Mouse (Mus musculus): ENCODE data around the gene Klf2.

Klf2 gene

DNA sequence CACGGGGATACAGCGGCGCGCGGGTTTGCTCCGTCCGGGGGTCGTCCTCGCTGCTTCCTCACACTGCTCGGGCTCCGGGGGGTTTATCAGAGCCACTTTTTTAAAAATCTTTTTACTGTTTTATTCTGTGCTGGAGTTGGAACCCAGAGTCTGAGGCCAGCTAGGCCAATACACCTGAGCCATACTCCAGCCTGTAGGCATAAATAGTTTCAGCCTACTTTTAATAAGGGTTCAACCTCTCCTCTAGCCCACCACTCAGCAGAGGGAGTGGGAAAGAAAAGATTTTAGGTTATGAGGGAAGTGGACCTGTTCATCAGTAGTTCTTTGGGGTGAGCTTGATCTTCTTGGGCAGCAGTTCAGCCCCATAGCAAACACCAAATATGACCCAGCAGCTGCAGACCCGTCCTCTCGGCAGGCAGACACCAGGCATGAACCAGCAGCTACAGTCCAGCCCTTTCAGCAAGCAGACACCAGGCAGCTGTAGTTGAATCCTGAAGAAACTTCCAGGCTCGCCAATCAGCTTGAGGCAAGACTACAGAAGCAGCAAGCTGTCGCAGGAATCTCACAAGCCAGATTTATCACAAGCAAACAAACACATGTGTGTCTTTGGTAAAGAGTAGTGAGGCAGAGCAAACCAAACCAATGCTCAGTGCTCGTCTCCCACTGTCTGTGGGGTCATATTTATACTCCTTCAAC is 13.5 kb upstream of the Klf2 start, which contains the start of gene Gm10282:
TSS of gene Gm10282 (minus strand) at position 51 of the 696 bp plus-strand sequence.
- DNase-seq (ENCODE audit: low spot score) = no peak

DNA sequence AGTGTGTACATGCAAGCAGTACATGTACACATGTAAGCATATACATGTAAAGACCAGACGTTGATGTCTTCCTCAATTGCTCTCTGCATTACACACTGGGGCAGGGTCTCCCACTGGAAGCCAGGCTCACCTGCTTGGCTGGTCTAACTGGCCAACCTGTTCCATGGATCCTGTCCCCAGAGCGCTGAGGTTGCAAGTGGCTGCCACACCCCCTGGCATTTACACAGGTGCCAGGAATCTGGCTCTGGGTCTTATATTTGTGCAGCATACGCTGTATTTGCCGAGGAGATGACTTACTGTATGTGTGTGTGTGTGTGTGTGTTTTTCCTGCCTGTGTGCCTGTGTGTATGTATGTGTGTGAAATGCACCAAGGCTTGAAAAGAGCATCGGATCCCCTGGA is 11.9 kb upstream of the Klf2 start:
- DNase-seq (ENCODE audit: low spot score) = no peak

DNA sequence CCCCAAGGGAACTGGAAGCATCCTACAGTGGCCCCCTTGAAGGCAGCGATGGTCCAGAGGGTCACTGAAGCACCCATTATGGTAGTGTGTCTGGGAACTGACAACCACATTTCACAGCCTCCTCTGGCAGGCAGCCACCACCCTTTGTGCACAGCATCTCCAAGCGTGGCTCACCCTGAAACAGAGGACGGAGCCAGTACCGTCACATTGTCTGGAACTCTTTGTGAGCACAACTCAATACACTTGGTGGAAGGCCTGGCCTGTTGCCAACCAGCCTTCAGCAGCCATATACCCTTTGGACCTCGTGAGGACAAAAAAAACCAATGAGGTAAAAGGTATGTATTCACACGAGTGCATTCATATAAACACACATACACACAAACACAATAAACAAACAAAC is 10.6 kb upstream of the Klf2 start:
- DNase-seq (ENCODE audit: low spot score) = no peak

DNA sequence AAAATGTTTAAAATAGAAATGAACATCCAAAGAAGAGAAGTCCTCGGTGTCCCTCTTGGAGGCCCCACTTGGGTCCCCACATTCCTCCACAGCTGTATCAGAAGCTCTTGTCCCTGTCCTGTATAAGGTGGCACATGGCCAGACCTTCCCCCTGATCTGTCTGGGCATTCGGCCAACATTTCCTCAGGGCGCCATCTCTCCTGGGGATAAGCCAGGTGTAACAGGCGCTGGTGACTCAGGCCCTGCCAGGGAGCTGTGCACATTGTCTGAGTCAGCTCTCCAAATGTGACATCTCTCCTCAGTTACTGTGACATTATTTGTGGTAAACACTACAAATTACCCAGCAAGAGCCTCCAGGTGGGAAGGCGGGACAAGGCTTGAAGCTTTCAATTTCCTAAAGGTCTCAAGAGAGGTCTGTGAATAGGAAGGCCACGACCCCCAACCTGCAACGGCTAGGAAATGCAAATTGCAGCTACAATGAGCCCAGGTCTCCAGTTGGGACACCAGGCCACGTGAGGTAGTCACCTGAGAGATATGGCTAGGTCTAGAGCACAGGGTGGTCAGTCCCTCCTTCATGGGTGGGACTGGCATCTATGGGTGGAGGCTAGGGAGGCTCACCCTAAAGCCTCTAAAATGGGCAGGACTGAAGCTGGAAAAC is 7.9 kb upstream of the Klf2 start:
- DNase-seq (ENCODE audit: low spot score) = no peak

DNA sequence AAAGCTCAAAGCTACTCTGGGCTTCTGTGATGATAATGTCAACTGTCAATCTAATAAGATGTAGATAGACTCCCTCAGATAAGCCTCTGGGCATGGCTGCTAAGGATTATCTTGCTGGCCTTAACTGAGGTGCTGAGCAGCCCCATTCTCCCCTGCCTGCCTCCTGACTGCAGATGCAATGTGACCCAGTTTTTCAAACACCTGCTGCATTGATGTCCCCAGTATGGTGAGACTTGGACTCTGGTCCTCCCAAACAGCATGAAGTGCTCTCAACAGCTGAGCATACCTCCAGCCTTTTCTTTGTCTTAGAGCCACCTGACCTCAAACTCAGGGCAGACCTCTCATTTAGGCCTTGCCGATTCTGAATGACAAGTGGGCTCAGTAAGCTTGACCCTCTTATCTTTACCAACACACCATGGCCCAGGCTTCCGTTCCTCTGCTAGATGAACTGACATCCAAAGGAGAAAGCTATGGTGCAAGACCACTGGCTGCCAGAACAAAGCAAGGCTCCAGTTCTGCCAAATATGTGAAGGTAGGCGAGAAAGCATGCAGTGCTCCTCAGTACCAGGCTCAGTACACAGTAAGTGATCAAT is 5.8 kb upstream of the Klf2 start:
- no peak for DNase-seq (ENCODE audit: low spot score)

DNA sequence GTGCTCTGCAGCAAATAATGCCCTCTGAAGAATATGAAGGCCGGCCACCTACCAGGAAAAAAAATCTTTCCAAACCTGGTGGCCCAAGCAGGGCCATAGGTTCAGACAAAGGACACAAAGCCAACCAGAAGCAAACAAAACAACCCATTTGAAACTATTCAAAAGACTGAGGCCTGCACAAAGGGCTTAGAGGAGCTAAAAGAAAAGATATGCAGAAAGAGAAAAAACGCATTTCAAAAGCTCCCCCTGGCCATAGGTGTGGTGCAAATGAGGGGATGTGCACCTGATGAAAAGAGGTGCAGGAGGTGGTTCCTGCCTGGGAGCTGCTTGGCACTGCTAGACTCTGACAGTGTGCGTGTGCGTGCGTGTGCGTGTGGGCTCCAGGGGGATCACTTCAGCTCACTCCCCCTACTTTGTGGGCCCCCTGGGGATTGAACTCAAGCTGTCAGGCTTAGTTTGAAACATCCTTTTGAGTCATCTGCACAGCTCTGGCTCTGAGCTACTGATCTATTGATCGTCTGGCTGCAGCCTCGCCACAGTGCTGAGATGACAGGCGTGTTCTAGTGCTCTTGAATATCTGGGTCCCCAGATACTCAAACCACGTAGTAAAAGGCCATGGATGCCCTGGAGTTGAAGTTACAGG is 2.7 kb upstream of the Klf2 start:
- DNase-seq (ENCODE audit: low spot score) = no peak

DNA sequence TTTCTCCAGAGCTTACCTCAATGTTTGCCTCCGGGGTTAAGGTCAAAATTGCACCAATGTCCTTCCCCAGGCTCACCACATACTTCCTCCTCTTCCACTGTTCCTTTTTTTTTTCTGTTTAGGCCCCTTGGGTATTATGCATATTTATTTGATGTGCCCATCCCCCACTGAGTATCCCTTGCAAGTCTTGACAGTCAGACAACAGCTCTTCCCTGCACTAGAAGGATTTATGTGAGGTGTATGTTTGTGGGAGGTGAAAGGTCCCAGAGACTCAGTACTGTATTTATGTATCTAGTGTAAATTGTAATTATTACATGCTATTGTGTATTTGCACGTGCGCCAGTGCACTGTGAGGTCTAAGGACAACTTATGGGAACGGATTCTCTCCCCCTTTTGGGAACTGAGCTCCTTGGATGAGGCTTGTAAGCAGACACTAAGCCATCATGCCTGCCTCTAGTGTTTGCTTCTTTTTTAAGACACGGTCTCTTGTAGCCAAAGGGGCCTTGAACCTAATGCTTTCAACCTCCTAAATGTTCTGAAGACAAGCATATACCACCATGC is 1.0 kb upstream of the Klf2 start:
- DNase-seq (ENCODE audit: low spot score) = no peak

DNA sequence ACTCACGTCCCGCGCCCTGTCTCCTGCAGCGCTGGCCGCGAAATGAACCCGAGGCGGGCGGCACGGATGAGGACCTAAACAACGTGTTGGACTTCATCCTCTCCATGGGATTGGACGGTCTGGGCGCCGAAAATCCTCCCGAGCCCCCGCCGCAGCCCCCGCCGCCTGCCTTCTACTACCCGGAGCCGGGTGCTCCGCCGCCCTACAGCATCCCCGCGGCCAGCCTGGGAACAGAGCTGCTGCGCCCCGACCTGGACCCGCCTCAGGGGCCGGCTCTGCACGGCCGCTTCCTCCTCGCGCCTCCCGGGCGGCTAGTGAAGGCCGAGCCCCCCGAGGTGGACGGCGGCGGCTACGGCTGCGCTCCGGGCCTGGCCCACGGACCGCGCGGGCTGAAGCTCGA is 564 bp downstream of the Klf2 start:
- no peak for DNase-seq (ENCODE audit: low spot score)

DNA sequence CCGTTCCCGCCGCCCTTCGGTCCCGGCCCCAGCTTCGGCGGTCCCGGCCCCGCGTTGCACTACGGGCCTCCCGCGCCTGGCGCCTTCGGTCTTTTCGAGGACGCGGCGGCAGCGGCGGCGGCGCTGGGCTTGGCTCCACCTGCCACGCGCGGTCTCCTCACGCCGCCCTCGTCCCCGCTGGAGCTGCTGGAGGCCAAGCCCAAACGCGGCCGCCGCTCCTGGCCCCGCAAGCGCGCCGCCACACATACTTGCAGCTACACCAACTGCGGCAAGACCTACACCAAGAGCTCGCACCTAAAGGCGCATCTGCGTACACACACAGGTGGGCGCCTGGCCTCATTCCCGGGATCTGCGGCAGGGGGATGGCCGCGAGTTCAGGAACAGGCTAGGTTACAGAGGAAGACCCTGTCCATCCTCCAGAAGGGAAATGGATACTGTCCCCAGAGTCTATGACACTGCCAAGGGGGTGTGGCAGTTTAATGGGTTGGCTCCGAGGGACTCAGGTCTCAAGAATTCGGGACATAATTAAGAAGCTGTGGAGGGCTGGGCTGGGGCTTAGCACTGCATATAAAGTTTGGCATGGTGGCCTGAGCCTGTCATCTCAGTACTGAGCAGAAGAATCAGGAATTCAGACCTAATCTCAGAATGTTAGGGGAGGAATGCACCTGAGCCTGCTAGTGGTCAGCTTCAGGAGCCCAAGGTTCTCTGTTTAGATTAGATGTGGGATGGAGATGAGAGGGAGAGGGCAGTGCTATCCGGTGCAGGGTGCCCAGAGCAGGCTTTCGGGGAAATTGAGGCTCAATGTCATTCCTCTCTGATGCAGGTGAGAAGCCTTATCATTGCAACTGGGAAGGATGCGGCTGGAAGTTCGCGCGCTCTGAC is 1.3 kb downstream of the Klf2 start:
- no peak for DNase-seq (ENCODE audit: low spot score)

DNA sequence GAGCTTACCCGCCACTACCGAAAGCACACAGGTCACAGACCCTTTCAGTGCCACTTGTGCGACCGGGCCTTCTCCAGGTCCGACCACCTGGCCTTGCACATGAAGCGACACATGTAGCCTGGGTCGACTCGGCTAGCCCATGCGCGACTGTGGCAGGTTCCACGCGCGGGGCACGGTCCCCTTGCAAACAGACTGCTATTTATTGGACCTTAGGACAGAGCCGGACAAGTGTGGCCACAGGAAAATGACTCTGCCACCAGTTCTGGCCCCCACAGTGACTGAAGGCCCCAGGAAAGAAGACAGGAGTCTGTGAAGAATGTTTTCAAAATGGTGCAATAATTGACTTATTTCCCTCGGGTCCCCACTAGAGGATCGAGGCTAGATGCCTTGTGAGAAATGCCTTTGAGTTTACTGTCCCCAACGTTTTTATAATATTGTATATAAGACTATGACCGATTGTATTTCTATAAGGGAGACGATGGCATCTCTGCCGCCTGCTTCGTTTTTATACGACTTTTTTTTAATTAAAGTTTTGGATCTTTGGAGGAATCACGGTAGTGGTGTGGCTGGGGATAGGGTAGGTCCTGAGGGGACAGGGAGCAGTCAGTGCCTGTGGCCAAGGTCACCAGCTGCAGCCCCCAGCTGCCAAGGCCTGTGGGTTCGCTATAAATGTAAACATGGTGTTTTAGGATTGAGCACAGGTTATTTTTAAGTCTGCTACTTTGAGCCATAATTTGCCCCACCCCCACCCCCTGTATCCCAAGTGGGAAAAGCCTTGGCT is 2.2 kb downstream of the Klf2 start:
- DNase-seq (ENCODE audit: low spot score) = no peak

DNA sequence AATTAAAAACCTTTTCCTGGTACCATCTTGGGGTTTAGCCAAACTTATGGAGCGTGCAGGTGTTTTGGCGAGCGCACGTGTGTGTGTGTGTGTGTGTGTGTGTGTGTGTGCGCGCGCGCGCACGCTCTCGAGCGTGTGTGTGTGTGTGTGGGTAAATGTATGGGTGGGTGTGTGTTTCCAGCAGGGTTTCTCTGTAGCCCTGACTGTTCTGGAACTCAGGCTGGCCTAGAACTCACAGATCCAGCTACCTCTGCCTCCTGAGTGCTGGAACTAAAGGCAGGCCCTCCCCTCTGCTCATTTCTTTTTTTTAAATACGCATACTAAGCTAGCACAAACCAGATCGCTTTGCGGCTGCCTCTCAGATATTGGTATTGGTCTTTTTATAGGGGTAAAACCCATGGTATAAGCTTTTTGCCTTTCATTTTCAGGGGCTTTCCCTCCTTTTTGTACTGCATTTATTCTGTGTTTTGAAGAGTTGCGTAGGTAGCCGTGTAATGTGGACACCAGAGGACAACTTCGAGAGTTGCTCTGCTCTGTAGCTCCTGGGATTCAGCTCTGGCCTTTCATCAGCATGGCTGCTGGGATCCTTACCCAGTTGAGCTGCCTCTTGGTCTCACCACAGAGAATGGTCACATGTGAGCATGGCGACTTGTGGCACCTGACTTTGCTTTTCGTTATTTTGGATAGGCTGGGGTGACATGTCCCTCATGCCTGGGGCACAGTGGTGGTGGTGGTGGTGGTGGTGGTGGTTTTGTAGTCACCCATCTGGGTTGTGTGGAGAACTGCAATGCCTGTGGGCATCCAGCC is 3.0 kb downstream of the Klf2 start:
- DNase-seq (ENCODE audit: low spot score) = no peak

DNA sequence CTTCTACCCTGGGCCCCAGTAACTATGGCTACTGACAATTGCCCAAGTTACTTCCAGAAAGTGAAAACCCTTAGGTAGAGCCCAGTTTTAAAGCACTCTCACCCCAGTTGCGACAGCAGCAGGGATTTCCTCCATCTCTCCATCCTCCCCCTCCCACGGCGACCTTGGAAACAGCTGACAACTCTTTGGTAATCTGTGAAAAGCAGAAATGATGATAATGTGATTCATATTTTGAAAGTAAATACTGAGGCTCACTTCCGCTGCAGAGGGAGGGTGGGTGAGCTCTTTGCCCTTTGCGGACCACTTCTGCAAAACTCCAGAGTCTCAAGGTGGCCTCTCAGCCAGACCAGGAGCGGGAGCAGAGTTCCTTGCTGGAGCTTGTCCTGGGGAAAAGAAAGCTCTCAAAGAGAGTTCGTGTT is 3.6 kb downstream of the Klf2 start:
- DNase-seq (ENCODE audit: low spot score) = no peak

DNA sequence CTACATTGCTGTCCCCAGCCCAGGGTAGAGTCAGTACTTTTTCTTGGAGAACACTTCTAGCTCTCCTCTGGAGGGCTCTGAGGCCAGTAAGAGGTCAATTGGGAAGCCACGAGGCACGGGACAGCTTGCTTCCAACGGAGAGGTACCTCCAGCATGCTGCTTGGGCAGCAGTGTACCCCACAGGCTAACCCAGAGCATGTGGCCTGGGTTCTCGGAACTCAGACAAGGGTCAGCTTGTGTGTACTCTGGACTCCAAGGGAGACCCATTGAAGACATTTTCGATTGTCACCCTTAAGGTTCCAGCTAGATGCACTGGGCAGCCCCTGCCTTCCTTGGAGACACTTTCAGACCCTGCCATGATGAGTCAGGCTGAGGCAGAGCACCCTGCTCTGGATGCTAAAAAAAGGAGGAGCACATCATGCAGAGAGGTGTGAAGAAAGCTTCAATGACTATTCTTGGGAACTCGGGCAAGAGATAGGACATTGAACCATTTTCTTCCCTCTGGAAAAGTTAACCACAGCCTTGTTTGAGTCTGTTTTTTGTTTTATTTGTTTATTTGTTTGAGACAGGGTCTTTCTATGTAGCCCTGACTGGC is 4.4 kb downstream of the Klf2 start:
- no peak for DNase-seq (ENCODE audit: low spot score)

DNA sequence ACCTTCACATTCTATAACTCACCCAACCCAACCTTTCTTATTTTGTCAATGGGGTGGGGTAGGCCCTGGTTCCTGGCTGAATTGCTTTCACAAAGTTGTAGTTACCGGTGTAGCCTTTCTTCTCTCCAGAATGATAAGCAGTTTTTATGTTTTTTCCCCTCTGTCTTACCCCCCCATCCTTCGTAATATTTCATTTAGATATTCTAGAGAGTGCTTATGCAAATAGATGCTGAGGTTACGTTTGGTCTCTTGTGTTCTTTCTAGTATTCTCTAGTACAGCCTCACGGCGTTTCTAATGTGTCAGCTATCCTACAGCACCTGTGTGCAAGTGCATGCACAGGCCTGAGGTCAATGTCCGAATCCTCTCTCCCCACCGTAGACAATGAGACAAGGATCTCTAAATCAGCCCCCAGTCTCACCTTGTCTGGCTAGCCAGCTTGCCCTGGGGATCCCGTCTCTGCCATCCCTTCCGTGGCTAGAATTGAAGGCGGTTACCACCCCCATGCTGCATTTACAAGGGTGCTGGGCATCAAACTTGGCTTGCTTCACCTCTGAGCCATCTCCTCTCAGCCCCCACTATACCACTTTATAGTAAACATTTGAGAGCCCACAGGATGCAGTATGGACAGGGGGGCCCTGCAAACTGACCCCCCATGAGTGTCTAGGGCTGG is 5.3 kb downstream of the Klf2 start:
- no peak for DNase-seq (ENCODE audit: low spot score)

DNA sequence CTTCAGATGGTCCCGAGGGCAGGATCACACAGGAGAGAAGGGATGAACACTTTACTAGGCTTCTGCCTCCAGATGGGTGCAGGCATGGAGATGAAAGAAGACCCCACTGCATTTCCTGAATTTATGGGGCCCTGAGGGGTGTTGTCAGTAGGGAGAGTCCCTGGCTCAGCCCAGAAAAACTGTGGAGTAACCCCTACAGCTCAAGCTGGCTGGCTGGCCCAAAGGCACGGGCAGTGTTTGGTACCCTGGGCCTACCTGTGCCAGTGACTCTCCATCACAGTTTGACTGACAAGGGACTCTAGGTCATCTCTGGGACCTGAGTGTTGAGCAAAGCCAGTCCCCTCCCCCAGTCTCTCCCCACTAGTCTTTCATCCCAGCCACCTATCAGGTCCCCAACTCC is 5.9 kb downstream of the Klf2 start:
- DNase-seq (ENCODE audit: low spot score) = no peak

DNA sequence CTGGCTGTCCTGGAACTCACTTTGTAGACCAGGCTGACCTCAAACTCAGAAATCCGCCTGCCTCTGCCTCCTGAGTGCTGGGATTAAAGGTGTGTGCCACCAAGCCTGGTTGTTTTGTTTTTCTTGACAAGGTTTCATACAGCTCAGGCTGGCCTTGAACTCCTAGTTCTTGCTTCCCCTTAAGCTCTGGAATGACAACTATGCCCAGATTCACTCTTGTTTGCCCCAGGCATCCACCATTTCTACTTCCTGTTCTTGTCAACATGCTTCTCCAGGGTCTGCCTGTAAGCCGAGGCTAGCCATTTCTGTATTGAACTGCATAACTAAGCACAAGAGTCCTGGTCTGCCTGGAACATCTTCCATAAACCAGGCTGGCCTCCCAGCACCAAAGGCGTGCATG is 10.3 kb downstream of the Klf2 start:
- DNase-seq (ENCODE audit: low spot score) = no peak

DNA sequence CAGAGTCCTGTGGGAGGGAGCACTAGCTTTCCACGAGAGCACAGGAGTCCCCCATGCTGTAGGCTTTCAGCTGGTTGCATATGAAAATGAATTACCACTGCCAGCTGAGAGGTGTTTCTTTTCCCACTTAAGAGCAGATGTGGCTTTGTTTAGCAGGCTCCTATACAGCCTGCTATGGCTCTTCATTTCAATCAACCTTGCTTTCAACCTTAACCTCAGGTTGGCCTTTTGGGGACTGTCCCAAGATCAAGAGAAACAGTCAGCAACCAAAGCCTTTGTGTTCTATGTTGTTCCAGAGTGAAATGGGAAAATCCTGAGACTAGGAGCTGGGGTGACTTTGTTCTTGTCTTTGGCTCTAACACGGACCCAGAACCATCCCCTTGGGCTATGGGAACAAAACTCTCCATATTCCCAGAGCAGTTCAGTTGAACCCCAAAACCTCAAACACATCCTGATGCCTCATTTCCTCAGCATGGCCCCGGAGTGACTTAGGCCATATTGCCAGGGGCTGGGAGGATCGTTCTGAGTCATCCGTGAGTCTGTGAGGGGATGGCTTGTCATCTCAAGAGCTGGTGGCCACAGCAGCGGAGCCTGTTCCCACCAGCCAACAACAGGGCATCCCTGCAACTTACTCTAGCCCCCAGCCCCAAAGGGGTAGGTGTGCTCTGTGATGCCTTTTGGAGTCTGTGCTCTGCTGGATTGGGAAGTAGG is 12.1 kb downstream of the Klf2 start:
- no peak for DNase-seq (ENCODE audit: low spot score)

DNA sequence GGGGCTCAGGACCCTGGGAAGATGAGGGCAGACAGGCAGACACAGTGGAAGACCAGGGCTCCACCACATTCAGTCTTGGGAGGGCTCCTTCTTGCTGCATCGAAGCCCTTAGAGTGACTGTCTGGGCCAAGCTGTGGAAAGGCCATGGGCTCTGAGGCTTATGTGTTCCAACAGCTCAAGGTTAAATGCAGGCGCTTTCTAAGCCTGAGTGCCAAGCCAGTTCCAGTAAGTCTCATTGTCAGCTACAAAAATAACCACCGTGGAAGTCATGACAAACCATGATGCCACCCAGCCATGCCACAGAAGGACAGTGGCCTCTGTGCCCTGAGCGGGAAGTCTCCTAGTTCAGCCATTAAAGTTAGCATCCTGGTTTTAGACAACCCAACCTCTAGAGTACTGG is 12.8 kb downstream of the Klf2 start:
- no peak for DNase-seq (ENCODE audit: low spot score)

Data from ovary, postnatal 10 days (tissue).